Mouse (Mus musculus): ENCODE data around the gene Nr4a1. TPM values are rescaled to one million over a fixed set of nuclear protein-coding genes. Genes with fewer than 3 reads are reported as not detected.

Gene Nr4a1
- polyA plus RNA-seq, 1 experiment from 2014 or later = 6.4 TPM

DNA sequence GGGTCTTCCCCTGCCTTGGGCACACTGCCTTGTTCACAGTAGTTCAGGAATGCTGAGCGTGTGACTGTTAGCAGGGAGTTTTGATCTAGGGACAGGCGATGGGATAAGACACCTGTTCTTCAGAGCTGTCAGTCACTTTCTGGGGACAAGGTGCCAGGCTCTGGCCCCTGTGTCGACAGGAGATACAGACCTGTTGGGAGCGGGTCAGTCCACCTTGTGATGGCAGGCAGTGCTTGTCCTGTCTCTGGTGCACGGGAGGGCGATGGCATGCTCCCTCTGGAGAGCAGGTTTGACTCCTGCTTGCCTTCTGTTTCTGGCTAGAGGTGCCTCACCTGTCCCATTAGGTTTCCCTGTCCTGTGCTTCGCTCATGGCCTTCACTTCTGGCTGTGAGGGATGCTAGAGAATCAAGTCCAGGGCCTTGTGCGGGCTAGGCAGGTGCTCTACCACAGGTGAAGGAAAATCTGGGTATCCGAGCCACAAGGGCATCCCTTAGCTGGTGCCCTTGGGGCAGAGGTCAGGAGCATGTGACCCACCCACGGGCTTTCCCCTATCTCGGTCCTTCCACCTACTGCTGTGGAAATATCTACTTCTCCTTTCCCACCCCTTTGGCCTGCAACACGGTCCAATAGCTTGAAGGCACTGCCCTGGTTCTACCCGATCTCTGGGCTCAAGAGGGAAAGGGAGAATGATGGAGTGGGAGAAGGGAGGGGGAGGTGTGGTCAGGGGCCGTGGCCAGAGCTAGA, 2.6 kb downstream of the Nr4a1 start:
- Histone ChIP-seq H3K4me2 (ENCODE audit: low read length) (no peak overlapping the region), H3K4me1 (replicated peaks; ENCODE audit: control insufficient read depth, insufficient read depth, low read length) (peaks cover 20% of the 10 kb centered on the region), H3K27ac (ENCODE audit: low read depth) (no peak overlapping the region), H3K9me3 (ENCODE audit: control insufficient read depth, low read length) (peaks cover 4% of the 10 kb centered on the region; the same call in 1 of the 2 replicates), H3K36me3 (ENCODE audit: control insufficient read depth, insufficient read depth, low read length) (no peaks in the 10 kb centered on the region), H3K27me3 (replicated peaks; ENCODE audit: control insufficient read depth, insufficient read depth, low read length) (no peaks in the 10 kb centered on the region), H3K4me3 (ENCODE audit: low read depth, low read length) (no peak overlapping the region), H3K9ac (ENCODE audit: low read length) (no peak overlapping the region)
- WGBS = 75% methylated on average over 14 of the region's 14 CpGs
- ATAC-seq (replicated peaks; ENCODE audit: low FRiP score, low TSS enrichment, low read depth) (no peak), DNase-seq (ENCODE audit: low spot score) (no peak)

DNA sequence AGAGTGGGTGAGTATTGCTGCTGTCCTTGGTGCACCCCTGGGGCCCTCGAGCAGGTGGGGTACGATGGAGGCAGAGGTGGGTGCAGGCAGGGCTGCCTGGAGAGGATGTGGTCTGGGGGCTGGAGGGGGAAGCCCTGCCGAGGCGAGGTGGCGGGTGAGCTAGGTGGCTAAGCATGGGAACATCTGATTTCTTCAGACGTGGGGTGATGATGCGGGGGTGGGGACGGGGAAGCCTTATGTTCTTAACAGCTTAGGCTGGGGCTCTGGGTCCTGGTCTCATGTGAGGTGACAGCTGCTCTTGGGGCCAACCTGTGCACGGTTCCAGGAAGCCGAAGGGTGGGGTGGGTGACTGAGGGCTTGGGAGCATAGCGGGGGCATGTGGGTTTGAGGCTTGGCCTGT, 4.4 kb downstream of the Nr4a1 start:
- Histone ChIP-seq H3K9me3 (ENCODE audit: control insufficient read depth, low read length) (no peaks in the 10 kb centered on the region), H3K4me2 (ENCODE audit: low read length) (no peak overlapping the region), H3K4me1 (replicated peaks; ENCODE audit: control insufficient read depth, insufficient read depth, low read length) (peaks cover 28% of the 10 kb centered on the region), H3K36me3 (ENCODE audit: control insufficient read depth, insufficient read depth, low read length) (no peaks in the 10 kb centered on the region), H3K4me3 (ENCODE audit: low read depth, low read length) (no peak overlapping the region), H3K9ac (ENCODE audit: low read length) (no peak overlapping the region), H3K27ac (ENCODE audit: low read depth) (no peak overlapping the region), H3K27me3 (replicated peaks; ENCODE audit: control insufficient read depth, insufficient read depth, low read length) (no peaks in the 10 kb centered on the region)
- 87% methylated on average over 11 of the region's 11 CpGs for WGBS
- DNase-seq (ENCODE audit: low spot score) (no peak), ATAC-seq (replicated peaks; ENCODE audit: low FRiP score, low TSS enrichment, low read depth) (no peak)

DNA sequence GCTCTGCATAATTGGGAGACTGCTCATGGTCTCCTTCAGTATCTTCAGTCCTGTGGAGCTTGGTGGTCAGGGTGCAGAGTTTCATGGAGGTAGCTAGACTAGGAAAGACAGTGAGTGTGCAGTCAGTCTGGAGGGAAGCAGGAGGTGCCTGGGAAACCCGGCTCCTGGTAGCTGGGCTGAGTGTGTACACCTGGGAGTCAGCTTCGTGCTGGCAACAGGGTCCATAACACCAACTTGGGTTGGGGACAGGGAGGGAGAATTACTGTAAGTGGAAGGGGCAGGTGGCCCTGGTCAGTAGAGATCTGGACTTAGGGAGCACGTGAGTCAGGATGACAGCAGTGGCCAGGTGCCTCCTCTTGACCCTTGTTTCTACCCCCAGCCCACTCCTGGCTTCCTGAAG, 5.9 kb downstream of the Nr4a1 start:
- H3K9me3 ChIP-seq (ENCODE audit: control insufficient read depth, low read length) = no peaks in the 10 kb centered on the region
- H3K4me3 ChIP-seq (ENCODE audit: low read depth, low read length) = no peak overlapping the region
- no peak overlapping the region; the same call in 1 of the 2 replicates for H3K9ac ChIP-seq (ENCODE audit: low read length)
- no peak for ATAC-seq (replicated peaks; ENCODE audit: low FRiP score, low TSS enrichment, low read depth)
- WGBS = 76% methylated on average over 3 of the region's 3 CpGs
- no peaks in the 10 kb centered on the region for H3K27me3 ChIP-seq (replicated peaks; ENCODE audit: control insufficient read depth, insufficient read depth, low read length)
- H3K4me2 ChIP-seq (ENCODE audit: low read length) = no peak overlapping the region
- no peaks in the 10 kb centered on the region for H3K36me3 ChIP-seq (ENCODE audit: control insufficient read depth, insufficient read depth, low read length)
- H3K27ac ChIP-seq (ENCODE audit: low read depth) = peak overlapping the region; percentile 91
- H3K4me1 ChIP-seq (replicated peaks; ENCODE audit: control insufficient read depth, insufficient read depth, low read length) = peaks cover 27% of the 10 kb centered on the region
- no peak for DNase-seq (ENCODE audit: low spot score)

DNA sequence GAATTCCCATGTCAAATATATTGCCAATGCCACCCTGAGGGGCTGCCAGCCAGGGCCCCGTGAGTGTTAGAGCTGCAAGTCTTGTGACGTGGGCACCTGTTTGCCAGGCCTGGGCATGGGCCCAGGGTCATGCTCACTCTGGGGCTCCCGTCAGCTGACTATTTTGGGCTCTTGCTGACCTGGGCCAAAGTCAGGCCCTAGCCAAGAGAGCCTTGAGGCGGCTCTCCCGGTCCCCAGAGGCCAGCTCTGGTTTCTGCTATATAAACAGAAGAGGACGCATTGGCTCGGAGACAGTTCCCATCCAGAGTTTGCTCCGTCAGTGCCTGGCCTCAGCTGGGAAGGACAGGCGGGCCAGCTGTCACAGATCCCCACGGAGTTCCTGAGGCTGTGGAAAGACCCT, 6.3 kb downstream of the Nr4a1 start:
- H3K4me3 ChIP-seq (ENCODE audit: low read depth, low read length) = no peak overlapping the region
- H3K4me2 ChIP-seq (ENCODE audit: low read length) = peak overlapping the region; percentile 33; the same call in 1 of the 2 replicates
- H3K27me3 ChIP-seq (replicated peaks; ENCODE audit: control insufficient read depth, insufficient read depth, low read length) = no peaks in the 10 kb centered on the region
- peak overlapping the region; percentile 91 for H3K27ac ChIP-seq (ENCODE audit: low read depth)
- 36% methylated on average over 10 of the region's 10 CpGs for WGBS
- H3K9ac ChIP-seq (ENCODE audit: low read length) = 0 out of 2 replicates have a peak overlapping the region, but pooled peaks have one; percentile 16
- ATAC-seq (replicated peaks; ENCODE audit: low FRiP score, low TSS enrichment, low read depth) (no peak), DNase-seq (ENCODE audit: low spot score) (no peak)
- no peaks in the 10 kb centered on the region for H3K36me3 ChIP-seq (ENCODE audit: control insufficient read depth, insufficient read depth, low read length)
- H3K4me1 ChIP-seq (replicated peaks; ENCODE audit: control insufficient read depth, insufficient read depth, low read length) = peaks cover 27% of the 10 kb centered on the region
- no peaks in the 10 kb centered on the region for H3K9me3 ChIP-seq (ENCODE audit: control insufficient read depth, low read length)

DNA sequence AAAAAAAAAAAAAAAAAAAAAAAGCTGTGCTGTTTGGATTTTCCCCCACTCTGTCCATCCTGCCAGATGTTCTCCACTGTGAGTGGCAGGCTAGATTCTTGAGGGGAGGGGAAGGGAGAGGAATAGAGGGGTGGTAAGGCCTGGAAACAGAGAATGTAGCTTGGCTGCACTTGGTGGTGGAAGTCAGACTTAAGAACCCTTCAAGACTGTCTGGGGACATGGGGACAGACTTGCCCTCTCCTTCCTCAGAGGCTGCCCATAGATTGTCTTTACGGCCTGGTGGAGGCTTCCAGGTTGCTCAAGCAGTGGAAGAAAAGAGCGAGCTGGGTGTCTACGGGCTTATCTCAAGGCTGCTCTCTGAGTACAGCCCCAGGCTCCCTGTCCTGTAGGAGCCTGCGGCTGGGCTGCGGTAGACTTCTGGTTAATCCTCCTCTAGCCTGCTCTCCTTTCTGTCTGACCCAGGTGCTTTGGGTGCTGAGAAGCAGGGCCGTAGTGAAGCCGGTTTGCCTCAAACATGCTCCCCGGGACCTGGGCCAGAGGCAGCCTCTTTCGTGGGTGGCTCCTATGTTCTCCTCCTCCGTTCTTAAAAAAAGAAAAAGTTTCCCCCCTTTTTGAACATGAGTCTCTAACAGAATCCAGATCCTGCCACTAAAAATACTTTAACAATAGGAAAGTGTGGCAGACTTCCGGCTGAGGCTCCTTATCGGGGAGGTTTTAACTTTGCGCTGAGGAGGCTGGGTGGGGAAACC, 7.0 kb downstream of the Nr4a1 start:
- Histone ChIP-seq H3K9ac (ENCODE audit: low read length) (peak overlapping the region; percentile 22), H3K4me2 (ENCODE audit: low read length) (peak overlapping the region; percentile 33), H3K9me3 (ENCODE audit: control insufficient read depth, low read length) (no peaks in the 10 kb centered on the region), H3K27ac (ENCODE audit: low read depth) (peak overlapping the region; percentile 91), H3K36me3 (ENCODE audit: control insufficient read depth, insufficient read depth, low read length) (no peaks in the 10 kb centered on the region), H3K4me3 (ENCODE audit: low read depth, low read length) (no peak overlapping the region), H3K4me1 (replicated peaks; ENCODE audit: control insufficient read depth, insufficient read depth, low read length) (peaks cover 33% of the 10 kb centered on the region), H3K27me3 (replicated peaks; ENCODE audit: control insufficient read depth, insufficient read depth, low read length) (no peaks in the 10 kb centered on the region)
- no peak for DNase-seq (ENCODE audit: low spot score)
- ATAC-seq (replicated peaks; ENCODE audit: low FRiP score, low TSS enrichment, low read depth) = no peak
- 39% methylated on average over 13 of the region's 13 CpGs for WGBS

DNA sequence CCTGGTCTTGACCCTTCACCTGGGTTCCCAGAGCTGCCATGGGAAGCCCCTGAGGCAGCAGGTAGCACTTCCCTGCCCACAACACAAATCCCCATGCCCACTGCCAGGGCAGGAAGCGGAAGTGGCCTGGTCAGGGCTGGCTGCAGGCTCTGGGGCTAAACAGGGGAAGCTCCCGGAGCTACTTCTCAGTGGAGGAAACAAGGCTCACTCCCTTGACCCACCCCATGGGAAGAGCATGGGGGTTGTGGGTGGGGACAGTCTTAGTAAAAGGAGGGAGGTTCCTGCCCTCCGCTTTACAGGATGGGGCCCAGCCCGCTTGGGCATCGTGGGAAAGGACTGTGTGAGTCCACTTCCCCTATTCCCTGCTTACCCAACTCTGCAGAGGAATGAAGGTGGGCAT, 8.4 kb downstream of the Nr4a1 start:
- WGBS = 66% methylated on average over 5 of the region's 5 CpGs
- Histone ChIP-seq H3K4me3 (ENCODE audit: low read depth, low read length) (no peak overlapping the region), H3K4me2 (ENCODE audit: low read length) (no peak overlapping the region), H3K36me3 (ENCODE audit: control insufficient read depth, insufficient read depth, low read length) (no peaks in the 10 kb centered on the region), H3K27ac (ENCODE audit: low read depth) (0 out of 2 replicates have a peak overlapping the region, but pooled peaks have one; percentile 91), H3K9me3 (ENCODE audit: control insufficient read depth, low read length) (no peaks in the 10 kb centered on the region), H3K4me1 (replicated peaks; ENCODE audit: control insufficient read depth, insufficient read depth, low read length) (peaks cover 39% of the 10 kb centered on the region), H3K27me3 (replicated peaks; ENCODE audit: control insufficient read depth, insufficient read depth, low read length) (no peaks in the 10 kb centered on the region), H3K9ac (ENCODE audit: low read length) (no peak overlapping the region)
- ATAC-seq (replicated peaks; ENCODE audit: low FRiP score, low TSS enrichment, low read depth) = no peak
- no peak for DNase-seq (ENCODE audit: low spot score)

DNA sequence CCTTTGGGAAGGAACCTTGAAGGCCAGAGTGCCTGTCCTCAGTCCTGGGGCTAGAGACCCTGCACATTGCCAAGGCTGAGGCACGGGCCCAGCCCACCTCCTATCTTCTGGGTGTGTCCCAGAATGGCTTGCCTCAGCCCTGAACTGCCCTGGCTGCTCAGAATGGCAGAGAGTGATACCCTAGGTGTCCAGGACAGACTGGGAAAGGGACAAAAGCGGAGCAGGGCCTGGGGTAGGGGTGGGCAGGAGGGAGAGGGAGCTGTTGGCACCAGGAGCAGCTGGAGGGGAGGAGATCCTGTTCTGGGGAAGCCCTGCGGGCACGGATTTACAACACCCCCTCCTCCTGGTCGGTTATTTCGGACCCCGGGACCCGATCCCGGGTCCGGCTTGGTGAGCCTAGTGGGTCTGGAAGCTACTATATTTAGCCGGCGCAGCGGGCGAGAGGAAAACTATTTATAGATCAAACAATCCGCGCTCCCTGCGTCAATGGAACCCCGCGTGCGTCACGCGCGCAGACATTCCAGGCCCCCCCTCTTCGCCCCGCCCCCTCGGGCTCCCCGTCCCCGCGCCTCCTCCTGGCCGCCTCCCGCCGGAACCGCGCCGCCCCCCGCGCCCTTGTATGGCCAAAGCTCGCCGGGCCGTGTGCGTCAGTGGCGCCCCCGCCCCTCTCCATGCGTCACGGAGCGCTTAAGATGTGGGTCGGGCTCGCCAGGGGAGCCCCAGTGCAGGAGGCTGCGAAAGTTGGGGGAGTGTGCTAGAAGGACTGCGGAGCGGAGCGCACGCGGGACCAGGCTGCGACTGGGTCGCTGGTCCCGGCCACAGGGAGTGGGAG, 12.3 kb downstream of the Nr4a1 start:
- H3K36me3 ChIP-seq (ENCODE audit: control insufficient read depth, insufficient read depth, low read length) = peaks cover 14% of the 10 kb centered on the region
- no peaks in the 10 kb centered on the region for H3K27me3 ChIP-seq (replicated peaks; ENCODE audit: control insufficient read depth, insufficient read depth, low read length)
- H3K9ac ChIP-seq (ENCODE audit: low read length) = peak overlapping the region; percentile 61
- peak overlapping the region; percentile 81 for H3K27ac ChIP-seq (ENCODE audit: low read depth)
- H3K4me1 ChIP-seq (replicated peaks; ENCODE audit: control insufficient read depth, insufficient read depth, low read length) = peaks cover 34% of the 10 kb centered on the region
- under 1% methylated on average over 56 of the region's 57 CpGs for WGBS
- H3K4me3 ChIP-seq (ENCODE audit: low read depth, low read length) = peak overlapping the region; percentile 46
- peak overlapping the region; percentile 70 for H3K4me2 ChIP-seq (ENCODE audit: low read length)
- ATAC-seq (replicated peaks; ENCODE audit: low FRiP score, low TSS enrichment, low read depth) = peak; percentile 89
- H3K9me3 ChIP-seq (ENCODE audit: control insufficient read depth, low read length) = no peaks in the 10 kb centered on the region
- peak; percentile 93 for DNase-seq (ENCODE audit: low spot score)
